Mouse (Mus musculus): ENCODE measurements around the gene Hmga1. TPM values are rescaled to one million over a fixed set of nuclear protein-coding genes. Genes with fewer than 3 reads are reported as not detected.

Hmga1 gene
- polyA plus RNA-seq, 1 experiment from 2014 or later, result 134 TPM

DNA sequence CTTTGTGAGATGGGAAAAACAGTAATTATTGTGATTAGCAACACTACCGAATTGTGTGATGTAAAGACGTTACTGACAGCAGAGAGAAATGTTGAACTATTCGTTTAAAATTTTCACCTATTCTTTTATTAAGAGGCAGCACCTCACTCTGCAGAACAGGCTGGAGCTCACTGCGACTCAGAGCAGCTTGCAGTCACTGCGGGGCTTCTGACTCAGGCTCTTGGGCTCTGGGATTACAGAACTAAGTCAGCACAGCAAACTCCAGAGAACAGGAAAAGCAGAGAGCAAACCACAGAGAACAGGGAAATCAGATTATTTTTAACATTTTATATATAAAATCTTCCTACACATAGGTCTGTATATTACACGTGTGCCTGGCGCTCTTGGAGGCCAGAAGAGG lies 53.3 kb downstream of the Hmga1 start:
- 90% methylated on average over 7 of the region's 7 CpGs for WGBS
- H3K27ac ChIP-seq (ENCODE audit: low read length), result no peak overlapping the region
- no peak for ATAC-seq
- H3K9me3 ChIP-seq (replicated peaks; ENCODE audit: control insufficient read depth, low read length, poor library complexity, severe bottlenecking), result no peaks in the 10 kb centered on the region
- H3K9ac ChIP-seq (ENCODE audit: low read depth, low read length), result no peak overlapping the region
- H3K36me3 ChIP-seq (ENCODE audit: control insufficient read depth, insufficient read depth, low read length), result no peaks in the 10 kb centered on the region
- no peaks in the 10 kb centered on the region for H3K27me3 ChIP-seq (ENCODE audit: control insufficient read depth, insufficient read depth, low read depth, low read length)
- peaks cover 19% of the 10 kb centered on the region for H3K4me1 ChIP-seq (ENCODE audit: control insufficient read depth, insufficient read depth, low read length)
- H3K4me3 ChIP-seq (ENCODE audit: low read depth, low read length), result no peak overlapping the region
- H3K4me2 ChIP-seq (ENCODE audit: low read length), result no peak overlapping the region

DNA sequence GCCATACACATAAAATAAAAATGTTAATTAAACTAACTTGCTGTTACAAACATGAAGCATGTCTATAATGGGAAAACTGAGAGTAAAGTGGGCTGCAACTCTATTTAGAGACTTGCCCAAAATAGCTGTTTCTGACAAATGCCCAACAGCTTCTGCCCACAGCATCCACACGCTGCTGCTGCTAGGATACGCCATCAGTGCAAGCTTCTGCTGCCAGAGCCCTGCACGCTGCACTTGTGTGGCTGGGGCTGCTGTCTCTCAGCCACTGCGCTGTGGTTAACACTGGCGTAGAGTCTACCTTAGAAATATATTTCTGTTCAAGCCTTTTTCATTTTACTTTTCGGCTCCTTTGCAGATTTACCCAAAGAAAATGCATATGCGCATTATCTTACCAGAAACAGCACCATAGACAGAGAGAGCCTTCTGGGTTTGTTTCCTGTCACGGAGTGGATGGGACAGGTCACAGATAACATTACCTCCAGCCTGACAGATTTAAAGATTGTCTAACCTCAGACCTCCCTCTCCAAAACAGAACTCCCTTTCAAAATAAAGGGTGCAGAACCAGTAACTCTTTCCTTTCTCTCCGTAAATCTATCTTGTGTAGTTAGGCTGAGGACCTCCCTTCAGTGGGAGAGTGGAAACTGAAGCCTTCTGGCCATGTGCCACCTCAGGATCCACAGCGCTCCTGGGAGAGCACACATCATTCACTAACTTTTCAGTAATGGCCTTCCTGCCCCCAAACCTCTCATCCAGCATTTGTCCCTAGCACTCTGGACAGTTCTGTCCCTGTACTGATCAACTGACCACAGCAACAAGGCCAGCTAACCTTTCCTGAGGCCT lies 54.6 kb downstream of the Hmga1 start:
- H3K4me2 ChIP-seq (ENCODE audit: low read length), result no peak overlapping the region
- H3K27me3 ChIP-seq (ENCODE audit: control insufficient read depth, insufficient read depth, low read depth, low read length), result no peaks in the 10 kb centered on the region
- peaks cover 20% of the 10 kb centered on the region for H3K4me1 ChIP-seq (ENCODE audit: control insufficient read depth, insufficient read depth, low read length)
- WGBS, result 76% methylated on average over 10 of the region's 10 CpGs
- no peaks in the 10 kb centered on the region for H3K36me3 ChIP-seq (ENCODE audit: control insufficient read depth, insufficient read depth, low read length)
- no peak overlapping the region for H3K9ac ChIP-seq (ENCODE audit: low read depth, low read length)
- ATAC-seq, result no peak
- H3K4me3 ChIP-seq (ENCODE audit: low read depth, low read length), result no peak overlapping the region
- no peak overlapping the region for H3K27ac ChIP-seq (ENCODE audit: low read length)
- no peaks in the 10 kb centered on the region for H3K9me3 ChIP-seq (replicated peaks; ENCODE audit: control insufficient read depth, low read length, poor library complexity, severe bottlenecking)

DNA sequence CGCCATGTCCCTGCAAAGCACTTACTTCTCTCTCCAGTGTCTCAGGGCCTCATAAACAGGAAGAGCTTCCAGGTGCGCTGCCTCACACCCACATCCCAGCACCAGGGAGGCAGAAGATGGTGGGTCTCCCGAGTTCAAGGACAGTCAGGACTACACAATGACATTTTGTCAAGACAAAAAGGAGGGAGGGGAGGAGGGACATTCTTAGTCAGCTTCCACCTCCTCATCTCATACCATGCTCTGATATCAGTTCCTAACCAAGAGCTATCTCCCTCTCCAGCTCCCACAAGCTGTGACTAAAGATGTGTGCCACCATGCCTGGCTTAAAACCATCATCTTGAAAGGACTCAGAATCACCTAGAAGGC lies 55.2 kb downstream of the Hmga1 start:
- no peaks in the 10 kb centered on the region for H3K9me3 ChIP-seq (replicated peaks; ENCODE audit: control insufficient read depth, low read length, poor library complexity, severe bottlenecking)
- H3K27me3 ChIP-seq (ENCODE audit: control insufficient read depth, insufficient read depth, low read depth, low read length), result no peaks in the 10 kb centered on the region
- peaks cover 18% of the 10 kb centered on the region for H3K4me1 ChIP-seq (ENCODE audit: control insufficient read depth, insufficient read depth, low read length)
- no peak overlapping the region for H3K9ac ChIP-seq (ENCODE audit: low read depth, low read length)
- H3K36me3 ChIP-seq (ENCODE audit: control insufficient read depth, insufficient read depth, low read length), result no peaks in the 10 kb centered on the region
- no peak overlapping the region for H3K4me3 ChIP-seq (ENCODE audit: low read depth, low read length)
- WGBS, result 81% methylated on average over 3 of the region's 3 CpGs
- no peak overlapping the region for H3K4me2 ChIP-seq (ENCODE audit: low read length)
- H3K27ac ChIP-seq (ENCODE audit: low read length), result no peak overlapping the region
- no peak for ATAC-seq

DNA sequence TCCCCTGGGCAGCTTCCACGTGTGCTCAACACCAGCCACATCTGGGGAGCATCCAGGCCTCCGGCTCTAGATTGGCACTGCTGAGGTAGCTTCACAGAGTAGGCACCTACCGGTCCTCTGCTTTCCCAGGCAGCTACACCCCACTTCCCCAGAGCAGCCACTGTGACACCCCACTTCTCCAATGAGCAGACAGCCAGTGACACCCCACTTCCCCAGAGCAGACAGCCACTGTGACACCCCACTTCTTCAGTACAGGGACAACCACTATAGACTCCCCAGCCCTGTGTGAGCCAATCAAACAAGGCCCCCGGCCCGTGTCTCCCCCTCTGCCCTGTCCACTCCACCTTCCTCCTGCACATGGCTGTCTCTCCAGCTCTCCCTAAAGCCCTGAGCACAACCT lies 55.7 kb downstream of the Hmga1 start:
- WGBS, result 84% methylated on average over 5 of the region's 5 CpGs
- H3K36me3 ChIP-seq (ENCODE audit: control insufficient read depth, insufficient read depth, low read length), result no peaks in the 10 kb centered on the region
- ATAC-seq, result no peak
- H3K27ac ChIP-seq (ENCODE audit: low read length), result no peak overlapping the region
- H3K27me3 ChIP-seq (ENCODE audit: control insufficient read depth, insufficient read depth, low read depth, low read length), result no peaks in the 10 kb centered on the region
- H3K9me3 ChIP-seq (replicated peaks; ENCODE audit: control insufficient read depth, low read length, poor library complexity, severe bottlenecking), result no peaks in the 10 kb centered on the region
- no peak overlapping the region for H3K9ac ChIP-seq (ENCODE audit: low read depth, low read length)
- no peak overlapping the region for H3K4me2 ChIP-seq (ENCODE audit: low read length)
- no peak overlapping the region for H3K4me3 ChIP-seq (ENCODE audit: low read depth, low read length)
- peaks cover 18% of the 10 kb centered on the region for H3K4me1 ChIP-seq (ENCODE audit: control insufficient read depth, insufficient read depth, low read length)

DNA sequence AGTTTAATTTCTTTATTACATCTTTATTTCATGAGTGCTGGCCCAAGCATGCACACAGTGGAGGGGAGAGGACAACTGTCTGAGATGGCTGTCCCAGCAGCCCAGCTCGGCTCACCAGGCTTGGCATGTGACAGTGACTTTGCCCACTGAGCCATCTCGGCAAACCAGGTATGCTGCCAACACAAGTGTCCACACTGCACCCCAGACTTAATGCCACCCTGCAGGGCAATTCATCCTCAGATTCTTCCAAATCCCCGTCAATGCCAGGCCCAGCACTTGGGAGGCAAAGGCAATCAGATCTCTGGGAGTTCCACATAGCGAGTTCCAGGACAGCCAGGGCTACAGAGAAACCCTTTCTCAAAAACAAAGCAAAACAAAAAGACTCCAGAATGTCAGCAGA lies 56.7 kb downstream of the Hmga1 start:
- WGBS, result 72% methylated on average over 4 of the region's 4 CpGs
- Histone ChIP-seq H3K36me3 (ENCODE audit: control insufficient read depth, insufficient read depth, low read length) (no peaks in the 10 kb centered on the region), H3K9me3 (replicated peaks; ENCODE audit: control insufficient read depth, low read length, poor library complexity, severe bottlenecking) (no peaks in the 10 kb centered on the region), H3K27me3 (ENCODE audit: control insufficient read depth, insufficient read depth, low read depth, low read length) (no peaks in the 10 kb centered on the region), H3K4me3 (ENCODE audit: low read depth, low read length) (no peak overlapping the region), H3K27ac (ENCODE audit: low read length) (no peak overlapping the region), H3K4me2 (ENCODE audit: low read length) (no peak overlapping the region), H3K9ac (ENCODE audit: low read depth, low read length) (no peak overlapping the region), H3K4me1 (ENCODE audit: control insufficient read depth, insufficient read depth, low read length) (peaks cover 18% of the 10 kb centered on the region)
- ATAC-seq, result no peak

Other genes starting within 250 kb of the Hmga1 start
- gene Grm4, start 35.1 kb upstream of the Hmga1 start, polyA plus RNA-seq (2015; fragmentation: Nextera tagmentation; extraction: Ambion mirVana), result 7.5 and 11.0 TPM in 2 replicates
- gene AI413582, start 9.3 kb downstream of the Hmga1 start, polyA plus RNA-seq (2015; fragmentation: Nextera tagmentation; extraction: Ambion mirVana), result 55.4 and 65.8 TPM in 2 replicates
- gene Nudt3, start 67.0 kb downstream of the Hmga1 start, polyA plus RNA-seq (2015; fragmentation: Nextera tagmentation; extraction: Ambion mirVana), result 246 and 248 TPM in 2 replicates
- not detected in 2 replicates for gene RPS10-NUDT3, start 78.7 kb downstream of the Hmga1 start, polyA plus RNA-seq (2015; fragmentation: Nextera tagmentation; extraction: Ambion mirVana)
- 400 and 420 TPM in 2 replicates for gene Rps10, start 80.2 kb downstream of the Hmga1 start, polyA plus RNA-seq (2015; fragmentation: Nextera tagmentation; extraction: Ambion mirVana)
- gene Pacsin1, start 99.0 kb downstream of the Hmga1 start, polyA plus RNA-seq (2015; fragmentation: Nextera tagmentation; extraction: Ambion mirVana), result 58.9 and 67.7 TPM in 2 replicates
- 1.5 and 2.6 TPM in 2 replicates for gene Spdef, start 172.5 kb downstream of the Hmga1 start, polyA plus RNA-seq (2015; fragmentation: Nextera tagmentation; extraction: Ambion mirVana)

Data from midbrain, embryonic 16.5 days (tissue).